Mouse (Mus musculus) spleen, embryonic (tissue): Measurements from ENCODE around the gene Arl9.
"Not testable (repeated sequence)": the region's sequence is repeated elsewhere in the genome, so short reads cannot be mapped to it uniquely, and the experiment has no call there.

Source experiments
- CTCF ChIA-PET: fragments of 350-600 bp; sonication (Branson Sonifier 250); formaldehyde crosslinking; loops from one replicate; lab custom pipeline; 2022; lab: Charles Lee

Gene Arl9

GRCm38 (mm10) chr5:77015544-77016482 is 12.0 kb downstream of the Arl9 start, which contains the start of gene Thegl:
Gene Thegl, plus strand, starts transcription at chr5:77016023.
- CTCF ChIA-PET = no interaction called here

- CTCF ChIA-PET = no interaction called here
Observed at GRCm38 (mm10) chr5:77028034-77028433, 24.2 kb downstream of the Arl9 start.

GRCm38 (mm10) chr5:77029735-77030134 is 25.9 kb downstream of the Arl9 start:
- CTCF ChIA-PET = no interaction called here

- CTCF ChIA-PET = not testable (repeated sequence)
Observed at GRCm38 (mm10) chr5:77035101-77035500, 31.2 kb downstream of the Arl9 start.

GRCm38 (mm10) chr5:77038451-77038850 is 34.6 kb downstream of the Arl9 start:
- CTCF ChIA-PET = no interaction called here

GRCm38 (mm10) chr5:77039391-77039790 is 35.5 kb downstream of the Arl9 start:
- CTCF ChIA-PET = no interaction called here

GRCm38 (mm10) chr5:77044362-77044761 is 40.5 kb downstream of the Arl9 start:
- CTCF ChIA-PET = no interaction called here

GRCm38 (mm10) chr5:77052616-77053015 is 48.8 kb downstream of the Arl9 start:
- CTCF ChIA-PET = no interaction called here

- CTCF ChIA-PET = no interaction called here
Observed at GRCm38 (mm10) chr5:77056881-77057440, 53.1 kb downstream of the Arl9 start.
